Mouse (Mus musculus) thymus, postnatal 25 days (tissue): ENCODE results near the gene Pgp.
"Not testable (repeated sequence)": the region's sequence is repeated elsewhere in the genome, so short reads cannot be mapped to it uniquely, and the experiment has no call there.

Experiments used
- DNase-seq: peaks from one replicate; pipeline ENCODE4 v3.0.0; 2022

Pgp gene

GRCm38 (mm10) chr17:24469910-24470602, at the start of gene Pgp, which contains the start of gene E4f1:
Pgp (plus strand) TSS chr17:24470392.
E4f1 (minus strand) TSS chr17:24470313.
- DNase-seq = peak; percentile 97

DNA sequence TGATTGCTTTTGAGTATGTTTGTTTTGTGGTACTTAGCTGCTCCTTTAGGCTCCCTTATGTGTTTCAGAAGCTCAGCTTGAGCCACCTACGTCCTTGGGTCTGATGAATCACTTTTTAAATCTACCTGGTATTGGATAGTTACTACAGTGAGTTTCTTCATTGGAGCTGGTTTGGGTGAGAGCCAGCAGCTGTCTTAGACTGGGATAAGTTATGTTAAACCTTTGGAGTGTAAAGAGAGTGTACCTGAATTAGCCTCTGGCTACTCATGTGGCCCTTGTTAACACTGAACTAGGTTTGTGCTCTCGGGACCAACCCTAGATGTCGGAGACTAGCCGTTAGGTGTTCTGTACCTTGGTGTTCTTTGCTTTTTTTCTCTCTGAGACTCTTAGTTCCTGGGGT, 47.1 kb upstream of the Pgp start:
- no peak for DNase-seq

DNA sequence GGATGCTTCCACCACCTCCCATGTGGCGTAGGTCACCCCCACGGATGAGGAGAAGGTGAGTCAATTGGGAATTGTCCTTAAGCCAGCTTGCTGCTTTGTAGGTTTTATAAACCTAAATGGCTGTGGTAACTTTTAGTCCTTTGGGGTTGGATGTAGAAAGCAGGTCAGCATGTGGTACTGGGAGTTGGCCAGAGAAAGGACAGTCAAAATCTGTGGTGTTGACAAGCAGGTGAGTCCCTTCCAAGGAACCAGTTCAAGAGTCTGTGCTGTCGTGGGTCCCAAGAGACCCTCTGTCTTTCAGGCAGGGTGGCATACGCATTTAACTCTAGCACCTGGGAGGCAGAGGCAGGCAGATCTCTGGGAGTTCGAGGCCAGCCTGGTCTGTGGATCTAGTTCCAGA, 45.7 kb upstream of the Pgp start:
- no peak for DNase-seq

DNA sequence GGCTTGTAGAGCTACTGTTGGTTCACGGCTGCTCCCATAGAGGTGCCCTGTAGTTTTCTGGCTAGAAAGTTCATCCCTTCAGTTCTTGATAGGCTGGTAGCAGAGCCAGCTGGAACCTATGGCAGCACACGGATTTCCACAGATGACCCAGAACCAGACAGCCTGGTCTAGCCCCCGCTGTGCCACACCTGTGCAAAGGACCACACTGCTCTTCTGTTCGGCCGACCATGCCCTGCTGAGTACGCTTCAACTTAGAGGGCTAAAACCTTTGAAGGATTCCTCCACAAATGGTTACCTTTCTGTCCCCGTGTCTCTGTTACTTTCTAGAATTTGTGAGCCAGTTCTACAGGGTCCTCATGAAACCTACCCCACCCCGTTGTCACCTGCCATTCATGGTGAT, 44.9 kb upstream of the Pgp start:
- DNase-seq = not testable (repeated sequence)

- no peak for DNase-seq
Measured at GRCm38 (mm10) chr17:24425905-24426304, 44.3 kb upstream of the Pgp start.

- peak; percentile 69 for DNase-seq
Measured at GRCm38 (mm10) chr17:24426471-24427169, 43.6 kb upstream of the Pgp start, which contains the start of gene Eci1. Eci1 (plus strand) TSS chr17:24426641.

DNA sequence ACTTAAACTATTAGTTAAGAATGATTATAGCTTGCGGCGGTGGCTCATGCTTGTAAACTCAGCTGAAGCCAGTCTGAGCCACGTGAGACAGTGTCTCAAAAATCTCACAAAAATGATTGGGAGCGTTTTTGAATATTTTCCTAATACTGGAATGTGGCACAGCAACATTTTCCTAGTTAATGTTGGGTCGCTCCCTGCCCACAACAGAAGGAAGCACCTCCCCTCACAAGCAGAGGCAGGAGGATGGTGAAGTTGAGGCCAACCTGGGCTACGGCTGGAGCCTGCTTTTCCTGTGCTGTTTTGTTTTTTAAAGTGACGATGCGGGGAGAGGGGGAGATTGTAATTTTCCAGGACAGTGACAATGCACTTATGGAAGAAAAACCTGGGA, 43.0 kb upstream of the Pgp start:
- no peak for DNase-seq

GRCm38 (mm10) chr17:24429201-24429983, 40.8 kb upstream of the Pgp start:
- DNase-seq = no peak

DNA sequence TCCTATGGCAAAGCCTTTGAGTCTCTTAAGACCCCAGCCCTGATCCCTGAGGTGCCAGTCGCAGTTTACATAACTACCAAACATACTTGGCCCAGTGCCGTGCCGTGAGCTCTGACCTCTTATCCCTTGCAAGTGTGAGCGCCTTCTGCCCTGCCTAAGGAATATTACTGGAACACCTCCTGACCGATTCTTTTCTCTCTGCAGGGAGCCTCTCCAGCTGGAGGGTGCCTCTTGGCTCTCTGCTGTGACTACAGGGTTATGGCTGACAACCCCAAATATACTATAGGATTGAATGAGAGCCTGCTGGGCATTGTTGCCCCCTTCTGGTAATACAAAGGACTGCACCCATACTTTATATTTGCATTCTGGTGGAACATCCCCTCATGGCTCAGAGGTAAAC, 33.2 kb upstream of the Pgp start:
- peak; percentile 39 for DNase-seq

GRCm38 (mm10) chr17:24440377-24440776, 29.8 kb upstream of the Pgp start:
- no peak for DNase-seq

GRCm38 (mm10) chr17:24441148-24441547, 29.0 kb upstream of the Pgp start:
- no peak for DNase-seq

- no peak for DNase-seq
Measured at GRCm38 (mm10) chr17:24442107-24442506, 28.1 kb upstream of the Pgp start.

DNA sequence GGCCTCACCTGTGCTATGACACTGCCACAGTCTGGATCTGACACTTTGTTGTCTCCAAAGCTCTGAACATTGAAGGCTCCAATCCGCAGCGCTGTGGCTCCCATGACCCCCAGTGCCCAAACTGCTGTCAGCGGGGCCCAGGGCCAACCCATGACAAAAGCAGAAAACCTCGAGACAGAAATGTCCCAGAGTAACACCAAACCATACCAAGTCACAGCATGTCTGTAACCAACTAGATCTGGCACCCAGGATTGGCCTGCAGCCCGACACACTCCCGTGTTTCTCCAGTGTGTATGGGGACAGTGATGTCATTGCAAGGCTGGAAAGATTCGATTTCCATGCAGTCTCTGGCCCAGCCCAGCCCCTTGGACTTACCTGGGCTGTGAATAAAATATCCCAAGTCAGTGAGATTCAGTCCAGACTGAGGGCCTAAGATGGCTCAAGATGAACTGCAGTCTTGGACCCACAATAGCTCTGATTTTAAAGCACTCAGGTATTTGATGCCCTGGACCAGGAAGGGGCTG, 27.5 kb upstream of the Pgp start, which contains the start of gene Dnase1l2:
Dnase1l2 (minus strand) TSS at position 474 of the 524 bp plus-strand sequence.
- DNase-seq = no peak

DNA sequence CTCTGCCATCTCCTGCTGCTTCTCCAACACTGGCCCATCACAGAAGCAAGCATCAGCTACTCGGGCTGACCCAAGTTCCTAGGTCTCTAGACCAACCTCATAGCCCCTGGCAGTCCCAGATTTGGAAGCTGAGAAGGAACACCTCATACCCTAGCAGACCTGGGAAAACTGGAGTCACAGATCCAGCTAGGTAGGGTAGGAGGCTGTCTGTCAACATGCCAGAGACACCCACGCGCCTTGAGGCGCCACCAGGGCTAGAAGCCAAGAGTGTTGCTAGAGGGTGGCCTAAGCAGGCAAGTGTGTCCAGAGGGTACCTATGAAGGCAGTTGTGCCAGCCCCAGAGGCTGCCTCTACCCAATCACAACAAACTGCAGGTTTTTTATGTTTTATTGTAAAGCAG, 26.8 kb upstream of the Pgp start:
- DNase-seq = no peak

- no peak for DNase-seq
Measured at GRCm38 (mm10) chr17:24446590-24446989, 23.6 kb upstream of the Pgp start.

- DNase-seq = no peak
Measured at GRCm38 (mm10) chr17:24449507-24449906, 20.7 kb upstream of the Pgp start.

GRCm38 (mm10) chr17:24451220-24451619, 19.0 kb upstream of the Pgp start:
- no peak for DNase-seq

DNA sequence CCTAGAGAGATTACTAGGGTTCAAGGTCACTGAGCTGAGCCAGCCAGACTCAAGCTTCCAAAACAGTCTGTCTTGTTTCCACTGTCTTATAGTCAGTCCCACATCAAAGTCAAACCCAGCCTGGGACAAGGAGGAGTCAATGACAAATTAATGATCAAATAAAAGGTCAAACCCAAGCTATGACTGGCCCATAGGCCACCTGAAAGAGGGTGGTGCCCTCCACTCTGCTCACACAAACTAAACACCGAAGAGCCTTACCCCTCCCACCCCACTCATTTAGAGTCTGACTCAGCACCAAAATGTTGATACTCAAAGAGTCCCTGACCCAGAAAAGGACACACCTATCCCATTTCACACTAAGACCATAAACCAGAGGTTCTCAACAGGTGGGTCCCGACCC, 16.8 kb upstream of the Pgp start:
- DNase-seq = no peak

- DNase-seq = peak; percentile 20
Measured at GRCm38 (mm10) chr17:24454218-24454755, 15.9 kb upstream of the Pgp start.

GRCm38 (mm10) chr17:24454756-24455522, 15.3 kb upstream of the Pgp start:
- peak; percentile 100 for DNase-seq

- DNase-seq = not testable (repeated sequence)
Measured at GRCm38 (mm10) chr17:24455523-24456206, 14.5 kb upstream of the Pgp start.

- peak; percentile 43 for DNase-seq
Measured at GRCm38 (mm10) chr17:24461580-24461979, 8.6 kb upstream of the Pgp start.
